Mouse (Mus musculus): ENCODE results near the gene Enpep. TPM values are rescaled to one million over a fixed set of nuclear protein-coding genes. Genes with fewer than 3 reads are reported as not detected.

Enpep gene
- polyA plus RNA-seq, 1 experiment = 0.10 TPM

DNA sequence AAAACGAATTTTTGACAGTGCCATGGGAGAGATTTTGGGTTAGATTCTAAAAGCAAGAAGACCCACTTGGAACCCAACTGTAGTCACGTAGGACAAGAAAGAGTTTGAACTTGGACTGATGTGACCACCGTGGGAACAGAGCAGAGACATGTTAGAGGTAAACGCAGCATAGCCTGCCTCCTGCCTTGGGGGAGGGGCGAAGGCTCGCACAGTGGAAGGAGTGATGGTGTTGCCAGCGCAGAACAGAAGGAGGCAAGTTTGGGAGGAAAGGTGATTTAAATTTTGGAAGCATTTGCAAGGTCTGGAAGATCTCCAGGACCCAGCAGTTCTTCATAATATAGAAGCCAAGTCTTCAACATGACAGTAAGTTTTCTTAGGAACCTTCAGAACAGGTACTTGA, 46.1 kb downstream of the Enpep start:
- H3K79me2 ChIP-seq (ENCODE audit: control insufficient read depth, insufficient read depth) = no peaks in the 10 kb centered on the region
- H3K36me3 ChIP-seq (ENCODE audit: control insufficient read depth, insufficient read depth) = no peaks in the 10 kb centered on the region
- no peak overlapping the region for H3K4me3 ChIP-seq
- TF ChIP-seq MYOG (IDR thresholded peaks at IDR 0.05; ENCODE audit: control insufficient read depth in 1 of 3, insufficient read depth in 1 of 3, insufficient read length in 2 of 3, low read depth in 2 of 3) = no peak
- no peak for TF ChIP-seq SRF (IDR thresholded peaks at IDR 0.05; ENCODE audit: control insufficient read depth, insufficient read length, low read depth)
- no peak for TF ChIP-seq POLR2A (IDR thresholded peaks at IDR 0.05; ENCODE audit: insufficient read length, low read depth)
- TF ChIP-seq TCF3 (IDR thresholded peaks at IDR 0.05; ENCODE audit: insufficient read length, low read depth) = no peak
- no peak for TF ChIP-seq CEBPB (IDR thresholded peaks at IDR 0.05; ENCODE audit: insufficient read depth, poor library complexity, severe bottlenecking)
- no peak for TF ChIP-seq E2F4 (IDR thresholded peaks at IDR 0.05; ENCODE audit: insufficient read depth)
- no peak for TF ChIP-seq REST (IDR thresholded peaks at IDR 0.05; ENCODE audit: insufficient read depth, insufficient read length)
- no peak for TF ChIP-seq MYOD1 (IDR thresholded peaks at IDR 0.05; ENCODE audit: control insufficient read depth in 1 of 3, insufficient read length in 2 of 3, low read depth in 2 of 3)
- TF ChIP-seq USF1 (IDR thresholded peaks at IDR 0.05; ENCODE audit: low read depth) = no peak
- no peak for TF ChIP-seq POLR2AphosphoS2 (IDR thresholded peaks at IDR 0.05; ENCODE audit: insufficient read length, low read depth)
- TF ChIP-seq TCF12 (IDR thresholded peaks at IDR 0.05; ENCODE audit: insufficient read depth, poor library complexity, severe bottlenecking) = no peak
- no peak for TF ChIP-seq MAX (IDR thresholded peaks at IDR 0.05; ENCODE audit: low read depth)
- H3ac ChIP-seq (ENCODE audit: control insufficient read depth, insufficient read length) = no peak overlapping the region
- no peaks in the 10 kb centered on the region for H3K27me3 ChIP-seq (ENCODE audit: control insufficient read depth, insufficient read depth, insufficient read length)
- H3K4me2 ChIP-seq (ENCODE audit: low read depth) = no peak overlapping the region

DNA sequence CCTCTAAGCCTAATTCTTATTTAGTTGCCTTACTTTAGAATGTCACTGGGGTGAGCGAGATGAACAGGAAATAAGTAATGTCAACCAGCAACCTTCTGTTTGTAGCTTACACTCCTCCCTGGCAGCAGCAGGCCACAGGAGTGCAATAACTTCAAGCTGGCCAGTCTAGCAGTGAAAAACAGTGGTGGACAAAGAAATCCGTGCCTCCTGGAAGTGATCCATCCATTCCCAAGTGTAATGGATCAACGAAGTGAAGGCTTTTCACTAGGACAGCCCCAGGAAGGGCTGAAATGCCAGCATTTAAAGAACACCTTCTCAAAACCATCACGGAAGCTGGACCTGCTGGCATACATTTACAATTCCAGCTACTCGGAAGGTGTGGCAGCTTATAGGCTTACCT, 48.2 kb downstream of the Enpep start:
- Histone ChIP-seq H3K4me3 (no peak overlapping the region), H3K4me2 (ENCODE audit: low read depth) (no peak overlapping the region), H3ac (ENCODE audit: control insufficient read depth, insufficient read length) (no peak overlapping the region), H3K27me3 (ENCODE audit: control insufficient read depth, insufficient read depth, insufficient read length) (no peaks in the 10 kb centered on the region), H3K79me2 (ENCODE audit: control insufficient read depth, insufficient read depth) (no peaks in the 10 kb centered on the region), H3K36me3 (ENCODE audit: control insufficient read depth, insufficient read depth) (no peaks in the 10 kb centered on the region)
- TF ChIP-seq POLR2A (IDR thresholded peaks at IDR 0.05; ENCODE audit: insufficient read length, low read depth) (no peak), USF1 (IDR thresholded peaks at IDR 0.05; ENCODE audit: low read depth) (no peak), MYOD1 (IDR thresholded peaks at IDR 0.05; ENCODE audit: control insufficient read depth in 1 of 3, insufficient read length in 2 of 3, low read depth in 2 of 3) (no peak)

GRCm38 (mm10) chr3:129279441-129279840, 53.1 kb downstream of the Enpep start:
- no peak for TF ChIP-seq USF1 (IDR thresholded peaks at IDR 0.05; ENCODE audit: low read depth)
- TF ChIP-seq REST (IDR thresholded peaks at IDR 0.05; ENCODE audit: insufficient read depth, insufficient read length) = no peak
- TF ChIP-seq MYOG (IDR thresholded peaks at IDR 0.05; ENCODE audit: control insufficient read depth in 1 of 3, insufficient read depth in 1 of 3, insufficient read length in 2 of 3, low read depth in 2 of 3) = no peak
- no peak for TF ChIP-seq POLR2A (IDR thresholded peaks at IDR 0.05; ENCODE audit: insufficient read length, low read depth)
- TF ChIP-seq E2F4 (IDR thresholded peaks at IDR 0.05; ENCODE audit: insufficient read depth) = no peak
- TF ChIP-seq SRF (IDR thresholded peaks at IDR 0.05; ENCODE audit: control insufficient read depth, insufficient read length, low read depth) = no peak
- TF ChIP-seq TCF3 (IDR thresholded peaks at IDR 0.05; ENCODE audit: insufficient read length, low read depth) = no peak
- no peak for TF ChIP-seq MYOD1 (IDR thresholded peaks at IDR 0.05; ENCODE audit: control insufficient read depth in 1 of 3, insufficient read length in 2 of 3, low read depth in 2 of 3)
- TF ChIP-seq POLR2AphosphoS2 (IDR thresholded peaks at IDR 0.05; ENCODE audit: insufficient read length, low read depth) = no peak
- TF ChIP-seq CEBPB (IDR thresholded peaks at IDR 0.05; ENCODE audit: insufficient read depth, poor library complexity, severe bottlenecking) = no peak
- no peak for TF ChIP-seq MAX (IDR thresholded peaks at IDR 0.05; ENCODE audit: low read depth)
- TF ChIP-seq TCF12 (IDR thresholded peaks at IDR 0.05; ENCODE audit: insufficient read depth, poor library complexity, severe bottlenecking) = no peak
- Histone ChIP-seq H3ac (ENCODE audit: control insufficient read depth, insufficient read length) (no peak overlapping the region), H3K4me3 (no peak overlapping the region), H3K27me3 (ENCODE audit: control insufficient read depth, insufficient read depth, insufficient read length) (no peaks in the 10 kb centered on the region), H3K79me2 (ENCODE audit: control insufficient read depth, insufficient read depth) (no peaks in the 10 kb centered on the region), H3K36me3 (ENCODE audit: control insufficient read depth, insufficient read depth) (no peaks in the 10 kb centered on the region), H3K4me2 (ENCODE audit: low read depth) (no peak overlapping the region)

DNA sequence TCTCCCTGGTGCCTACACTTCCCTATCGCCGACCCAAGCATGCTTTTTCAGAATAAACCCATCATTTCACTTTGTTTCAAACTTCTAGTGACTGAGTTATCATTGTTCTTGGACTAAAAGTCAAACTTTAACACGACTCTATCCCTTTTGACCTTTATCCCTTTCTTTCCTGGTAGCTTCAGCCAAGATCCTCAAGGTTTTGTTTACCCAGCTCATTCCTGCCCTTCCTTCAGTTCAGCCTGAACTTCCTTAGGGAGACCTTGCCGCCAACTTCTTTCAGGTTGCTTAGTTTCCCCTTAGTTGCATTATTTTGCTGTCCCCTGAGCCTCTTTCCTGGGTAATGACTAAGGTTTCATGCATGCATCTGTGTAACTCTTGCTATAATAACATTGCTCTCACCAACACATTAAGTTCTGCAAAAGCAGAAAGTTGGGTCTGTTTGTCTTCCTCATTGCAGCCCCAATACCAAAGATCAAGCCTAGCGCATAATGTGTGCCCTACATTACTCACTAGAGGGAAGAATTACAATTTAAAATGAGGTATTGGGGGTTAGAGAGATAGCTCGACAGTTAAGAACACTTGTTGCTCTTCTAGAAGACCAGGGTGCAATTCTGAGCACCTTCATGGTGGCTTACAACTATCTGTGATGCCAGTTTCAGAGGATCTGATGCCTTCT, 59.2 kb downstream of the Enpep start:
- no peak for TF ChIP-seq MYOG (IDR thresholded peaks at IDR 0.05; ENCODE audit: control insufficient read depth in 1 of 3, insufficient read depth in 1 of 3, insufficient read length in 2 of 3, low read depth in 2 of 3)
- TF ChIP-seq CEBPB (IDR thresholded peaks at IDR 0.05; ENCODE audit: insufficient read depth, poor library complexity, severe bottlenecking) = no peak
- TF ChIP-seq SRF (IDR thresholded peaks at IDR 0.05; ENCODE audit: control insufficient read depth, insufficient read length, low read depth) = no peak
- TF ChIP-seq TCF3 (IDR thresholded peaks at IDR 0.05; ENCODE audit: insufficient read length, low read depth) = no peak
- no peak for TF ChIP-seq USF1 (IDR thresholded peaks at IDR 0.05; ENCODE audit: low read depth)
- no peak for TF ChIP-seq TCF12 (IDR thresholded peaks at IDR 0.05; ENCODE audit: insufficient read depth, poor library complexity, severe bottlenecking)
- TF ChIP-seq POLR2A (IDR thresholded peaks at IDR 0.05; ENCODE audit: insufficient read length, low read depth) = no peak
- TF ChIP-seq MAX (IDR thresholded peaks at IDR 0.05; ENCODE audit: low read depth) = no peak
- no peak for TF ChIP-seq MYOD1 (IDR thresholded peaks at IDR 0.05; ENCODE audit: control insufficient read depth in 1 of 3, insufficient read length in 2 of 3, low read depth in 2 of 3)
- no peak for TF ChIP-seq E2F4 (IDR thresholded peaks at IDR 0.05; ENCODE audit: insufficient read depth)
- no peak for TF ChIP-seq REST (IDR thresholded peaks at IDR 0.05; ENCODE audit: insufficient read depth, insufficient read length)
- no peak for TF ChIP-seq POLR2AphosphoS2 (IDR thresholded peaks at IDR 0.05; ENCODE audit: insufficient read length, low read depth)
- H3K79me2 ChIP-seq (ENCODE audit: control insufficient read depth, insufficient read depth) = no peaks in the 10 kb centered on the region

More for the DNA sequence above, 59.2 kb downstream of the Enpep start:
- Histone ChIP-seq H3K36me3 (ENCODE audit: control insufficient read depth, insufficient read depth) (no peaks in the 10 kb centered on the region), H3ac (ENCODE audit: control insufficient read depth, insufficient read length) (no peak overlapping the region), H3K27me3 (ENCODE audit: control insufficient read depth, insufficient read depth, insufficient read length) (no peaks in the 10 kb centered on the region), H3K4me3 (no peak overlapping the region), H3K4me2 (ENCODE audit: low read depth) (no peak overlapping the region)

Data from myocyte (in vitro differentiated cells).